Mouse (Mus musculus): Measurements from ENCODE around the gene Als2.
A peak's percentile ranks its signal among the peaks of the same experiment; 100 is the strongest.

Gene Als2

GRCm38 (mm10) chr1:59166232-59166905, 70.7 kb downstream of the Als2 start:
- no peak for DNase-seq (ENCODE audit: low spot score)

GRCm38 (mm10) chr1:59163918-59164317, 73.1 kb downstream of the Als2 start:
- DNase-seq (ENCODE audit: low spot score): no peak

- DNase-seq (ENCODE audit: low spot score): peak; percentile 23
These were observed 74.0 kb downstream of the Als2 start, which contains the start of gene Mpp4 for GRCm38 (mm10) chr1:59163030-59163461. Gene Mpp4 (minus strand): TSS chr1:59163389.

- DNase-seq (ENCODE audit: low spot score): no peak
These were observed 74.6 kb downstream of the Als2 start for GRCm38 (mm10) chr1:59162309-59163024.

- DNase-seq (ENCODE audit: low spot score): no peak
These were observed 75.6 kb downstream of the Als2 start for GRCm38 (mm10) chr1:59161396-59161795.

GRCm38 (mm10) chr1:59160871-59161270, 76.2 kb downstream of the Als2 start:
- DNase-seq (ENCODE audit: low spot score): no peak

- no peak for DNase-seq (ENCODE audit: low spot score)
These were observed 77.9 kb downstream of the Als2 start for GRCm38 (mm10) chr1:59159136-59159535.

- no peak for DNase-seq (ENCODE audit: low spot score)
These were observed 78.5 kb downstream of the Als2 start for GRCm38 (mm10) chr1:59158498-59158897.

- no peak for DNase-seq (ENCODE audit: low spot score)
These were observed 79.2 kb downstream of the Als2 start for GRCm38 (mm10) chr1:59157846-59158245.

- no peak for DNase-seq (ENCODE audit: low spot score)
These were observed 84.7 kb downstream of the Als2 start for GRCm38 (mm10) chr1:59152346-59152745.

GRCm38 (mm10) chr1:59150542-59150941, 86.5 kb downstream of the Als2 start:
- DNase-seq (ENCODE audit: low spot score): no peak

GRCm38 (mm10) chr1:59144543-59144942, 92.5 kb downstream of the Als2 start:
- DNase-seq (ENCODE audit: low spot score): no peak

- DNase-seq (ENCODE audit: low spot score): peak; percentile 48
These were observed 94.2 kb downstream of the Als2 start for GRCm38 (mm10) chr1:59142809-59143208.

- DNase-seq (ENCODE audit: low spot score): peak; percentile 32
These were observed 102.6 kb downstream of the Als2 start for GRCm38 (mm10) chr1:59134419-59134818.

- no peak for DNase-seq (ENCODE audit: low spot score)
These were observed 108.2 kb downstream of the Als2 start for GRCm38 (mm10) chr1:59128879-59129278.

- no peak for DNase-seq (ENCODE audit: low spot score)
These were observed 111.5 kb downstream of the Als2 start for GRCm38 (mm10) chr1:59125558-59125957.

GRCm38 (mm10) chr1:59119720-59120457, 117.1 kb downstream of the Als2 start, which contains the start of gene Tmem237:
Gene Tmem237 (minus strand): TSS chr1:59120408.
- DNase-seq (ENCODE audit: low spot score): peak; percentile 86

All from MN1 (cell line).